Mouse (Mus musculus): ENCODE data around the gene Elf3. TPM values are rescaled to one million over a fixed set of nuclear protein-coding genes. Genes with fewer than 3 reads are reported as not detected.

Gene Elf3
- polyA plus RNA-seq (2014; fragmentation: Nextera tagmentation; extraction: Ambion mirVana) = 0.15 and 0.25 TPM in 2 replicates

DNA sequence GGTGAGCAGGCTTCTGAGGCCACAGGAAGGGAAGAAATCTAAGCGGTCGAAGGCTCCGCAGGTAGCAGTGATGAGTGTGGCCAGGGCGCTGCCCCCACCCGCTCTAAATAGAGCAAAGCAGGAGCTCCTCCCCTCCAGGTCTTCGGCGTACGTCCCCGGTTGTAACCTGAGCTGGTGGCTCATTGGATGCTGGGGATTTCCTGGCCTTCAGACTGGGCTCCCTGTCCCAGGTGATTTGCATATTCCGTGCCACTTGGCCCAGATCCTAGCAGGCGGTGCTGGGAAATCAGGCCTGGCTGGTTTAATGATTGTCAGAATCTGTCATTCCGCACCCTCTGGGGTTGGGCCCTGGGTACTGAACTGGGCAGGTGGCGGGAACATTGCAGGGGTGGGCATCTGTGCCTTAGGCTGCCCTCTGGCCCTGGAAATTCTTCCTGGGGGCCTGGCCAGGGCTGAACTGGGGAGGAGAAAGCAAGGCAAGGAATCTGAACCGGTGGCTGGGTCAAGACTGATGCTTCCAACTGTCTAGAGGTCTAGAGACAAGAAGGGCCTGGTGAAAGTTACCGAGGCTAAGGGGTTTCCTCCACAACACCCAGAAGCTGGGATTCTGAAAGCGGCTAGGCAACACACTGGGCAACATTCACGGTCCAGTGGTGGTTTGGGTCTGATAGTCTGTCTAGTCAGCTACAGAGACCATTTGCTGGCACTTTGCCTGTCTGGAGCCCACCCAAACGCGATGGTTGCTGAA is at the start of gene Elf3:
Elf3 (minus strand) TSS at position 189 of the 748 bp plus-strand sequence.
- Histone ChIP-seq H3K9me3 (ENCODE audit: control insufficient read depth, low read length) (no peaks in the 10 kb centered on the region), H3K4me3 (replicated peaks; ENCODE audit: low read depth, low read length) (peak within 1 kb of the TSS; percentile 13; the same call in 1 of the 2 replicates), H3K4me1 (ENCODE audit: control insufficient read depth, insufficient read depth, low read length) (peaks cover 9% of the 10 kb centered on the region; the same call in 1 of the 2 replicates), H3K27me3 (ENCODE audit: control insufficient read depth, insufficient read depth, low read length) (no peaks in the 10 kb centered on the region), H3K9ac (replicated peaks; ENCODE audit: low read length) (peak within 1 kb of the TSS; percentile 26), H3K36me3 (ENCODE audit: control insufficient read depth, insufficient read depth, low read length) (peaks cover 20% of the 10 kb centered on the region), H3K4me2 (ENCODE audit: low read length) (peak within 1 kb of the TSS; percentile 50), H3K27ac (replicated peaks; ENCODE audit: low read depth, low read length) (no peak within 1 kb of the TSS; the same call in 1 of the 2 replicates)
- 5% methylated on average over 19 of the region's 19 CpGs for WGBS
- DNase-seq = peak; percentile 55
- peak; percentile 59 for ATAC-seq (ENCODE audit: low FRiP score, low TSS enrichment)

GRCm38 (mm10) chr1:135290908-135291307 is 32.5 kb upstream of the Elf3 start:
- 68% methylated on average over 5 of the region's 5 CpGs for WGBS
- no peak for ATAC-seq (ENCODE audit: low FRiP score, low TSS enrichment)
- Histone ChIP-seq H3K4me3 (replicated peaks; ENCODE audit: low read depth, low read length) (no peak overlapping the region), H3K4me1 (ENCODE audit: control insufficient read depth, insufficient read depth, low read length) (no peaks in the 10 kb centered on the region), H3K36me3 (ENCODE audit: control insufficient read depth, insufficient read depth, low read length) (peaks cover 19% of the 10 kb centered on the region), H3K9ac (replicated peaks; ENCODE audit: low read length) (no peak overlapping the region), H3K27ac (replicated peaks; ENCODE audit: low read depth, low read length) (no peak overlapping the region), H3K27me3 (ENCODE audit: control insufficient read depth, insufficient read depth, low read length) (no peaks in the 10 kb centered on the region), H3K4me2 (ENCODE audit: low read length) (no peak overlapping the region), H3K9me3 (ENCODE audit: control insufficient read depth, low read length) (no peaks in the 10 kb centered on the region)
- DNase-seq = peak; percentile 30

DNA sequence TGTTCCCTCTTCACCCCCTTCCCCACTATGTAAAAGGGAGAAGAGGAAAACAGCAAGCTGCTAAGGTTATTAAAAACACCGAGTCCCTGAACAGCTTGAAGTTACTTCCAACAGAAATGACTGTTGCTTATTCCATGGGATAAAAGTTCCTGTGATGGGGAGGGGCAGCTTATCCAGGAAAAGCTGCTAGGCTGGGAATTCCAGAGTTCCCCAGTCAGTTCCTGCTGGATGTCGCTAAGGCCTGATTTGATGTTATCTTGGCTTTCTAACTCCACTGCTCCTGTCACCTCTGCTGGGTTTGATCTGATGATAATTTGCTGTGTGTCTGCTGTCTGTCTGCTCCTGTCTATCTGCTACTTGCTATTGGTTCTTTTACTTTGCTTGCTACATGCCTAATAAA is 27.9 kb upstream of the Elf3 start:
- Histone ChIP-seq H3K9me3 (ENCODE audit: control insufficient read depth, low read length) (no peaks in the 10 kb centered on the region), H3K36me3 (ENCODE audit: control insufficient read depth, insufficient read depth, low read length) (no peaks in the 10 kb centered on the region), H3K4me2 (ENCODE audit: low read length) (no peak overlapping the region), H3K4me3 (replicated peaks; ENCODE audit: low read depth, low read length) (no peak overlapping the region), H3K9ac (replicated peaks; ENCODE audit: low read length) (no peak overlapping the region), H3K27me3 (ENCODE audit: control insufficient read depth, insufficient read depth, low read length) (no peaks in the 10 kb centered on the region), H3K27ac (replicated peaks; ENCODE audit: low read depth, low read length) (no peak overlapping the region), H3K4me1 (ENCODE audit: control insufficient read depth, insufficient read depth, low read length) (peaks cover 6% of the 10 kb centered on the region)
- DNase-seq (no peak), ATAC-seq (ENCODE audit: low FRiP score, low TSS enrichment) (no peak)
- WGBS = 83% methylated on average over 2 of the region's 2 CpGs

DNA sequence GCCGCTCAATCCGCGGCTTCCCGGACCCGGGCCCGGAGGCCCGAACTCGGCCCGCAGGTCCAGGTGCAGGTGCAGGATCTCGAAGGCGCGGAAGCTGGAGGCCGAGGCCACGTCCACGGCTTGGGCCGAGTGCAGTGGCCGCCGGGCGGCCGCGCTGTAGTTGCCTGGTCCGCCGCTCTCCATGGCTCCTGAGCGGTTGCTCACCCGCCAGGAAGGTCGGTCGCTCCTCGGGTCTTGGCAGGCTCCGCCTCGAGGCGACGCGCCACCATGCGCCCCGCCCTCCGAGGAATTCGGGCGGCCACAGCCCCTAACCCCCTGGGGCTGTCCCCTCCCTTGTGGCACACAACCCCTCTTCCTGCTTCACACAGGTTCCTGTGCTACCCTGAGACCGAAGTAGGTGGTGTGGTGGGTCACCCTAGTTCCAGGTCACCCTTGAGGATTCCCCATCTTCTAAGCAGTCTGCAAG is 25.5 kb upstream of the Elf3 start, which contains the start of gene Rnpep:
Rnpep (minus strand) TSS at position 259 of the 466 bp plus-strand sequence.
- H3K36me3 ChIP-seq (ENCODE audit: control insufficient read depth, insufficient read depth, low read length) = no peaks in the 10 kb centered on the region
- peak within 1 kb of the TSS; percentile 73 for H3K4me3 ChIP-seq (replicated peaks; ENCODE audit: low read depth, low read length)
- WGBS = under 1% methylated on average over 38 of the region's 39 CpGs
- DNase-seq (peak; percentile 85), ATAC-seq (ENCODE audit: low FRiP score, low TSS enrichment) (peak; percentile 87)
- peak within 1 kb of the TSS; percentile 94 for H3K9ac ChIP-seq (replicated peaks; ENCODE audit: low read length)
- H3K27me3 ChIP-seq (ENCODE audit: control insufficient read depth, insufficient read depth, low read length) = no peaks in the 10 kb centered on the region
- peak within 1 kb of the TSS; percentile 92 for H3K27ac ChIP-seq (replicated peaks; ENCODE audit: low read depth, low read length)
- peak within 1 kb of the TSS; percentile 71 for H3K4me2 ChIP-seq (ENCODE audit: low read length)
- peaks cover 6% of the 10 kb centered on the region for H3K4me1 ChIP-seq (ENCODE audit: control insufficient read depth, insufficient read depth, low read length)
- no peaks in the 10 kb centered on the region for H3K9me3 ChIP-seq (ENCODE audit: control insufficient read depth, low read length)

DNA sequence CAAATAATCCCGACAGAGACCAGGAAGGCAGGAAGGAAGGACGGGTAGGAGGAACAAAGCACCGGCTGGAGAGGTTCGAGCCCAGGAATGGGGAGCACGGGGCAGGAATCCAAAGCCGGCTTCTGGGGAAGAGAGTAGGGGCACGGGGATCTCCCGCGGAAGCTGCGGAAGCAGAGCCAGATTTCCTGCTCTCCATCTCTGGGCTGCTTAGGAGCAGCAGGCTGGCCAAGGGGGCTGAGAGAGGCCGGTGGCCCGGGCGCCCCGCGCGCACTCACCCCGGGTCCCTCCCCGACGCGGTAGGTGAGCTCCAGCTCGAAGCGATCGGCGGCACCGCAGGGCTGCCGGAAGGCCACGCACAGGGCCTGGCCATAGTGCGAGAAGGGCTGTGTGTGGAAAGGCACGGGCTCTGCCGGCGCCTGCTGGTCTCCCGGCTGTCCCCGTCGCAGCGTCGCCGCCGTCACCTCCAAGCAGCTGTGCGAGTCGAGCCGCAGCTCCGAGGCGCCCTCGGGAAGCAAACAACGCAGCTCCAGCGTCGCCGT is 25.0 kb upstream of the Elf3 start:
- ATAC-seq (ENCODE audit: low FRiP score, low TSS enrichment) (peak; percentile 82), DNase-seq (peak; percentile 80)
- peak overlapping the region; percentile 92 for H3K27ac ChIP-seq (replicated peaks; ENCODE audit: low read depth, low read length)
- peaks cover 5% of the 10 kb centered on the region for H3K36me3 ChIP-seq (ENCODE audit: control insufficient read depth, insufficient read depth, low read length)
- H3K4me2 ChIP-seq (ENCODE audit: low read length) = peak overlapping the region; percentile 71
- H3K9me3 ChIP-seq (ENCODE audit: control insufficient read depth, low read length) = no peaks in the 10 kb centered on the region
- H3K4me1 ChIP-seq (ENCODE audit: control insufficient read depth, insufficient read depth, low read length) = peaks cover 6% of the 10 kb centered on the region
- H3K9ac ChIP-seq (replicated peaks; ENCODE audit: low read length) = peak overlapping the region; percentile 94
- WGBS = 0% methylated on average over 48 of the region's 48 CpGs
- no peaks in the 10 kb centered on the region for H3K27me3 ChIP-seq (ENCODE audit: control insufficient read depth, insufficient read depth, low read length)
- H3K4me3 ChIP-seq (replicated peaks; ENCODE audit: low read depth, low read length) = peak overlapping the region; percentile 73

DNA sequence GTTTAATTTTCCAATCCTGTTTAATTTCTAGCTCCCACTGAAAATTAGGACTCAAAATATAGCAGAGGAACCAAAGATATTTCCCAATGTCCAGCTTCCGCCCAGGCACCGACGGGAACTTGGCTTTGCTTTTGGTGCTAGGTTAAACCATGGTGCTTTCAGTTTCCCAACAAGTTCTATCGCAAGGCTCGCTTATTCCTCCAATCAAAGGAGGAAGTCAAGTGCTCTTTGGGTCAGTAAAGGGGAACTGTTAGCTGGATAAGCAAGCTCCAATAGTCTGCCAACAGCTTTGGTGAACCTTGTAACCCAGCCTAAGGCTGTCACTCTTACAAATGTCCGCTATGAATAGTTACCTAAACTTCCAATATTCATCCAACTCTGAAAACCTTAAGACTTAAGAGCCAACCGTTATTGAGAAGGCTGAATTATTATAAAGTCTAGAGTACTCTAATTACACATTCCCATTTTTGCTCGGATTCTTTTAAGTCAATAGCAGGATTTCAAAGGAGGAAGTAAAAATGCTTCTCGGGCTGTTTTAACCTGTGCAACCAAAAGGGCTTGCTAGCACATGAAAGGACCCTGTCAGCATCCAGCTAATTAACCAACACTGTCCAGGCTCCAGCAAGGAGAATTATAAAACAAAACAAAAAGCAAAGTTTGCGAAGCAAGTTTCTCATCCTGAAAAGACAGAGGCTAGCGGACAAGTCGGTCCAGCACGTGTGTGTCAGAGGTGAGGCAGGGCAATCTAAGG is 24.3 kb upstream of the Elf3 start:
- no peak for ATAC-seq (ENCODE audit: low FRiP score, low TSS enrichment)
- H3K27me3 ChIP-seq (ENCODE audit: control insufficient read depth, insufficient read depth, low read length) = no peaks in the 10 kb centered on the region
- H3K4me3 ChIP-seq (replicated peaks; ENCODE audit: low read depth, low read length) = peak overlapping the region; percentile 73
- WGBS = 43% methylated on average over 13 of the region's 13 CpGs
- peaks cover 11% of the 10 kb centered on the region for H3K36me3 ChIP-seq (ENCODE audit: control insufficient read depth, insufficient read depth, low read length)
- H3K9ac ChIP-seq (replicated peaks; ENCODE audit: low read length) = peak overlapping the region; percentile 94
- peaks cover 6% of the 10 kb centered on the region for H3K4me1 ChIP-seq (ENCODE audit: control insufficient read depth, insufficient read depth, low read length)
- no peaks in the 10 kb centered on the region for H3K9me3 ChIP-seq (ENCODE audit: control insufficient read depth, low read length)
- peak overlapping the region; percentile 71 for H3K4me2 ChIP-seq (ENCODE audit: low read length)
- H3K27ac ChIP-seq (replicated peaks; ENCODE audit: low read depth, low read length) = peak overlapping the region; percentile 92
- DNase-seq = no peak

GRCm38 (mm10) chr1:135281841-135282240 is 23.5 kb upstream of the Elf3 start:
- H3K4me2 ChIP-seq (ENCODE audit: low read length) = no peak overlapping the region
- H3K36me3 ChIP-seq (ENCODE audit: control insufficient read depth, insufficient read depth, low read length) = peaks cover 20% of the 10 kb centered on the region
- no peak overlapping the region for H3K9ac ChIP-seq (replicated peaks; ENCODE audit: low read length)
- WGBS = 98% methylated on average over 17 of the region's 17 CpGs
- no peak for DNase-seq
- no peaks in the 10 kb centered on the region for H3K27me3 ChIP-seq (ENCODE audit: control insufficient read depth, insufficient read depth, low read length)
- H3K27ac ChIP-seq (replicated peaks; ENCODE audit: low read depth, low read length) = no peak overlapping the region
- no peak for ATAC-seq (ENCODE audit: low FRiP score, low TSS enrichment)
- no peak overlapping the region for H3K4me3 ChIP-seq (replicated peaks; ENCODE audit: low read depth, low read length)
- peaks cover 6% of the 10 kb centered on the region for H3K4me1 ChIP-seq (ENCODE audit: control insufficient read depth, insufficient read depth, low read length)
- H3K9me3 ChIP-seq (ENCODE audit: control insufficient read depth, low read length) = no peaks in the 10 kb centered on the region

DNA sequence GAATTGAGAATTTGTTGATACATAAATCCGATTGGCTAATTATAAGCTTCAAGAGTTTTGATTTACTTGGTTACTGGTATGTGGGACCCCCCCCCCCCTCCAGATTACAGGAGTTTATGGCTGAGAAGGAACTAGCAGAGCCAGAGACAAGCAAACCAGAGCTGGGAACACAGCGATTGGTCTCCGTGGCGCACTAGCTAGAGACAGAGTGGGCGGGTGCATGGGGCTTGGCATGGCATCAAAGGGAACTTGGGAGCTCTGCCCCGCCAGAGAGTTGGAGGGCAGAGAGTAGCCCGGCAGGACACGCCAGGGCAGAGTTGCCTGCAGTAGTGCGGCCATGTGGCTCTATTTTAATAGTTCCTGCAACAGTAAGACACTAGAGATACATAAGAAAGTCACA is 22.3 kb upstream of the Elf3 start:
- DNase-seq = peak; percentile 72
- Histone ChIP-seq H3K27ac (replicated peaks; ENCODE audit: low read depth, low read length) (no peak overlapping the region), H3K9ac (replicated peaks; ENCODE audit: low read length) (no peak overlapping the region), H3K4me1 (ENCODE audit: control insufficient read depth, insufficient read depth, low read length) (peaks cover 6% of the 10 kb centered on the region), H3K9me3 (ENCODE audit: control insufficient read depth, low read length) (no peaks in the 10 kb centered on the region), H3K4me2 (ENCODE audit: low read length) (no peak overlapping the region), H3K4me3 (replicated peaks; ENCODE audit: low read depth, low read length) (no peak overlapping the region), H3K36me3 (ENCODE audit: control insufficient read depth, insufficient read depth, low read length) (peaks cover 30% of the 10 kb centered on the region), H3K27me3 (ENCODE audit: control insufficient read depth, insufficient read depth, low read length) (no peaks in the 10 kb centered on the region)
- WGBS = 83% methylated on average over 9 of the region's 9 CpGs
- ATAC-seq (ENCODE audit: low FRiP score, low TSS enrichment) = no peak
